Mouse (Mus musculus): ENCODE data around the gene 1110002E22Rik. TPM values are rescaled to one million over a fixed set of nuclear protein-coding genes. Genes with fewer than 3 reads are reported as not detected.
A peak's percentile ranks its signal among the peaks of the same experiment; 100 is the strongest.

The 1110002E22Rik gene
- polyA plus RNA-seq, 1 experiment from 2014 or later, result 0.21 TPM

DNA sequence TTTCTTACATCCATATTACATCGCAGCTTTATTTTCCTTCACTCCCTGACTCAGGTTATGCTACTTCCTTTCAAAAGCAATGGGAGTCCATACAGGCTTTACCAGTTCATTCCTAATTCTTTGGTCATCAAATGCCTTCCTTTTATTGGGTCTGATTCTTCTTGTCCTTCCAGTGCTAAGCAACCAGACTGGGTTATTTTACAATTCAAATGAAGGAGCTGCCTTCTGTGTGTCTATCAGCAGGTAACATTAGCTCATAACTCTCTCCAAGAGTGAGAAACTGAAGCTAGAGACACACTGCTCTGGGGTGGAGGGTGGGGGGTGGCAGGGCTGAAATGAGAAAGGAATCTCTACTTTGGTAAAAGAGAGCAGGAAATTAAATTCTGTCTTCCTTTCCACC, 65.8 kb downstream of the 1110002E22Rik start:
- H3K9me3 ChIP-seq (ENCODE audit: control insufficient read depth, low read length), result no peaks in the 10 kb centered on the region
- 43% methylated on average over 1 of the region's 1 CpGs for whole genome bisulfite sequencing
- H3K27ac ChIP-seq (ENCODE audit: low read depth, low read length), result no peak overlapping the region
- H3K4me3 ChIP-seq (ENCODE audit: low read depth, low read length), result no peak overlapping the region
- H3K9ac ChIP-seq (ENCODE audit: low read length), result no peak overlapping the region
- no peaks in the 10 kb centered on the region for H3K4me1 ChIP-seq (ENCODE audit: control insufficient read depth, insufficient read depth, low read length)
- DNase-seq (ENCODE audit: low spot score) (no peak), ATAC-seq (ENCODE audit: insufficient read depth, low FRiP score, low TSS enrichment) (peak; percentile 50; the same call in 1 of the 2 replicates)
- H3K4me2 ChIP-seq (ENCODE audit: low read depth), result no peak overlapping the region
- H3K36me3 ChIP-seq (ENCODE audit: control insufficient read depth, insufficient read depth, low read length), result no peaks in the 10 kb centered on the region
- H3K27me3 ChIP-seq (ENCODE audit: control insufficient read depth, insufficient read depth, low read length), result no peaks in the 10 kb centered on the region

Other genes starting within 250 kb of the 1110002E22Rik start
- gene H2afz, start 200.6 kb upstream of the 1110002E22Rik start, polyA plus RNA-seq (2014; fragmentation: Nextera tagmentation; extraction: Ambion mirVana), result 2,454 and 2,599 TPM in 2 replicates
- gene Dnajb14, start 197.4 kb upstream of the 1110002E22Rik start, polyA plus RNA-seq (2014; fragmentation: Nextera tagmentation; extraction: Ambion mirVana), result 8.7 and 11.0 TPM in 2 replicates
- gene Lamtor3, start 146.5 kb upstream of the 1110002E22Rik start, polyA plus RNA-seq (2014; fragmentation: Nextera tagmentation; extraction: Ambion mirVana), result 94.8 and 97.7 TPM in 2 replicates
- gene Dapp1, start 83.5 kb upstream of the 1110002E22Rik start, polyA plus RNA-seq (2014; fragmentation: Nextera tagmentation; extraction: Ambion mirVana), result 1.6 and 2.6 TPM in 2 replicates
- not detected in 2 replicates for gene Gm5105, start 2.3 kb downstream of the 1110002E22Rik start, polyA plus RNA-seq (2014; fragmentation: Nextera tagmentation; extraction: Ambion mirVana)
- gene Trmt10a, start 78.4 kb downstream of the 1110002E22Rik start, polyA plus RNA-seq (2014; fragmentation: Nextera tagmentation; extraction: Ambion mirVana), result 13.8 and 17.0 TPM in 2 replicates
- gene Mttp, start 79.9 kb downstream of the 1110002E22Rik start, polyA plus RNA-seq (2014; fragmentation: Nextera tagmentation; extraction: Ambion mirVana), result 7.5 and 7.8 TPM in 2 replicates
- gene 4930579F01Rik, start 128.8 kb downstream of the 1110002E22Rik start, polyA plus RNA-seq (2014; fragmentation: Nextera tagmentation; extraction: Ambion mirVana), result not detected in 2 replicates
- 0.13 TPM in 1 of 2 replicates, not detected in the other for gene Adh7, start 152.7 kb downstream of the 1110002E22Rik start, polyA plus RNA-seq (2014; fragmentation: Nextera tagmentation; extraction: Ambion mirVana)
- 1.9 and 2.1 TPM in 2 replicates for gene Adh1, start 195.9 kb downstream of the 1110002E22Rik start, polyA plus RNA-seq (2014; fragmentation: Nextera tagmentation; extraction: Ambion mirVana)
- gene Adh6a, start 248.2 kb downstream of the 1110002E22Rik start, polyA plus RNA-seq (2014; fragmentation: Nextera tagmentation; extraction: Ambion mirVana), result not detected in 2 replicates

Data from neural tube, embryonic 11.5 days (tissue).